Mouse (Mus musculus) olfactory bulb, adult 2 months (tissue): ENCODE data around the gene Ptch1. TPM values are rescaled to one million over a fixed set of nuclear protein-coding genes. Genes with fewer than 3 reads are reported as not detected.

Experiments
- H3K27ac ChIP-seq: fragments of 200-500 bp; 2 replicates; pipeline ENCODE4 v1.5.1; 2012; ENCODE audit warnings: low read depth, low read length; ENCODE audit not compliant: insufficient read depth
- H3K4me1 ChIP-seq: fragments of 200-500 bp; 2 replicates; pipeline ENCODE4 v1.6.1; 2012; ENCODE audit warnings: low read length; ENCODE audit not compliant: control insufficient read depth, insufficient read depth
- H3K4me3 ChIP-seq: fragments of 200-500 bp; 2 replicates; pipeline ENCODE4 v1.5.1; 2012; ENCODE audit warnings: mild to moderate bottlenecking, low read depth, low read length, moderate library complexity; ENCODE audit not compliant: insufficient read depth
- CTCF ChIP-seq: fragments of 200-500 bp; IDR thresholded peaks from 2 replicates; pipeline ENCODE4 v1.5.1; 2012; ENCODE audit warnings: low read depth, mild to moderate bottlenecking, low read length, moderate library complexity; ENCODE audit not compliant: insufficient read depth
- POLR2A ChIP-seq: fragments of 200-500 bp; IDR thresholded peaks from 2 replicates; pipeline ENCODE4 v1.6.1; 2012; ENCODE audit warnings: mild to moderate bottlenecking, low read depth, low read length, moderate library complexity; ENCODE audit not compliant: insufficient read depth
- WGBS: fragments of 180-500 bp; shearing (Covaris S2); methylation state at CpG from one replicate; pipeline ENCODE4 v1.1.7; 2018; 5-methylcytosine and 5-hydroxymethylcytosine counted together
- polyA plus RNA-seq: library from polyadenylated mRNA; stranded (reverse); fragments of >200 nt; gene quantifications from 2 replicates; pipeline ENCODE4 v1.2.4, GENCODE M21; 2012; ENCODE audit warnings: low replicate concordance; ENCODE audit not compliant: missing spikeins, insufficient read depth, insufficient read length

Gene Ptch1
- polyA plus RNA-seq, 1 experiment = not detected

- WGBS = under 1% methylated on average over 65 of the region's 67 CpGs
- Histone ChIP-seq H3K4me1 (peaks cover 10% of the 10 kb centered on the region), H3K4me3 (peak overlapping the region; percentile 89), H3K27ac (peak overlapping the region; percentile 56)
- TF ChIP-seq POLR2A (no peak), CTCF (no peak)
Measured at GRCm38 (mm10) chr13:63572453-63573255, 744 bp downstream of the Ptch1 start.

DNA sequence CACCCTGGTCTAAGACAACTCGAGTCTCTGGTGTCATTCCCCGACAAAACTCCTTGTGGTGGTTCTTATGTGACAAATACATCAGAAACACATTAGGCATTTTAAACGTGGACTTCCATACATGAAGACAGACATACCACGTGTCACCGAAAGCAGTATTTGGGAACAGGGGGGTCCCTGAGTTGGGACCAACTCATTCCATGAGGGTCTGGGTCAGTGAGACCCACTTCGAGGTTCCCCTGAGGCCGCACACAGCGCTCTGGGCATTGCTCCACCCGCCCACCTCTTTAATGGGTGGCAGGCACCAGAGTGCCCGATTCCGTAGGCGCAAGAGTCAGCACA, 1.3 kb downstream of the Ptch1 start:
- Histone ChIP-seq H3K4me3 (peak overlapping the region; percentile 89), H3K4me1 (peaks cover 10% of the 10 kb centered on the region), H3K27ac (0 out of 2 replicates have a peak overlapping the region, but pooled peaks have one; percentile 56)
- no peak for TF ChIP-seq POLR2A
- no peak for TF ChIP-seq CTCF
- WGBS = 3% methylated on average over 12 of the region's 12 CpGs

DNA sequence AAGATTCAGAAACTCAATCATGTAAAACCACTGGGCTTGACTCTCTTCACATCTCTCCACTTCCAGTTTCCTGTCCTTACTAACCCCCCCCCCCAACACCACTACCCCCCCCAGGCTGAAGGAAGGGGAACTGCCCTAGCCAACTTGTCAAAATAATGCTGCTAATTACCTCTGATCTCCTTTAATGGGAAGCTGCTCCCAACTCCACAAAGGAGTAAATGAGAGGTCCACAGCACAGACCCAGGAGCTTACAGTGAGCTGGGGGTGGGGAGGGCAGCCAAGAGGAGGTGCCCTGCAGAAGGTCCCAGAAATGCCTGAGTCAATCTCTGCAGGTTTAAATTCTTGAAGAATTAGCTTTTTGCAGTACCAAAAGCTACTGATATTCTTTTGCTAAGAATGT, 2.9 kb downstream of the Ptch1 start:
- H3K4me1 ChIP-seq = peaks cover 10% of the 10 kb centered on the region

GRCm38 (mm10) chr13:63569396-63569756, 4.0 kb downstream of the Ptch1 start:
- Histone ChIP-seq H3K4me3 (no peak overlapping the region), H3K4me1 (peaks cover 10% of the 10 kb centered on the region), H3K27ac (no peak overlapping the region)

More for the DNA sequence above, 2.9 kb downstream of the Ptch1 start:
- Histone ChIP-seq H3K27ac (no peak overlapping the region), H3K4me3 (no peak overlapping the region)
- no peak for TF ChIP-seq POLR2A
- TF ChIP-seq CTCF = no peak

DNA sequence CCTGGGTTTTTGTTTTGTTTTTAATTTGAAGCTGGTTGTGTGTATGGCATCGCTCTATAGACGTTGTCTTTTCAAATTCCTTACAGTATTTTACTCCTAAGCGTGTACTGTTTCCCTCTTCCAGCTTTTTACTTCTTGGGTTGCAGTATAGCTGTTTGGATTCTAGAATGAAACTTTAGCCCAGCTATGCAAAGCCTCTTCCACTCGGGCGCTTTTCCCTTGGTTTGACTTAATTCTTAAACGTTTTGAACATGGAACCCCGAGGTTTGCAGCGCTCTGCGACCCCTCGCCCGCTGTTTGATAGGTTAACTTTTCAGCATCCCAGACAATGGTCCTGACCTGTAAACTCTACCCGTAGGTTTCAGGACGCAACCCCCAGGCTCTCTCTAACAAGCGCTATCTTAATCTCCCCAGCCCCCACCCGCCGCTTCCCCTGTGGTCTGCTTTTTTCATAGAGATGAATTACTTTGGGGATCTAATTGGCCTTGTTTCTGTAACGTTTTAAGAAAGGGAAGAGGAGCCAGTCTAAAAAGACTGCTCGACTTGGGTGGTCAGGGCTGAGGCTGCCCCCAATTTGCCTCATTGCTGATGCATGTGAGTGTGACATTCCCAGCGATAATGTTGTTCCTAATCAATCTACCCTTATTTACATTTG, 4.5 kb downstream of the Ptch1 start:
- TF ChIP-seq CTCF (no peak), POLR2A (no peak)
- peaks cover 8% of the 10 kb centered on the region for H3K4me1 ChIP-seq
- no peak overlapping the region for H3K4me3 ChIP-seq
- WGBS = 40% methylated on average over 19 of the region's 19 CpGs
- H3K27ac ChIP-seq = no peak overlapping the region

More at GRCm38 (mm10) chr13:63569396-63569756, 4.0 kb downstream of the Ptch1 start:
- 65% methylated on average over 5 of the region's 5 CpGs for WGBS
- TF ChIP-seq POLR2A = no peak
- no peak for TF ChIP-seq CTCF

- no peak for TF ChIP-seq POLR2A
- no peak for TF ChIP-seq CTCF
Measured at GRCm38 (mm10) chr13:63568306-63568705, 5.1 kb downstream of the Ptch1 start.

DNA sequence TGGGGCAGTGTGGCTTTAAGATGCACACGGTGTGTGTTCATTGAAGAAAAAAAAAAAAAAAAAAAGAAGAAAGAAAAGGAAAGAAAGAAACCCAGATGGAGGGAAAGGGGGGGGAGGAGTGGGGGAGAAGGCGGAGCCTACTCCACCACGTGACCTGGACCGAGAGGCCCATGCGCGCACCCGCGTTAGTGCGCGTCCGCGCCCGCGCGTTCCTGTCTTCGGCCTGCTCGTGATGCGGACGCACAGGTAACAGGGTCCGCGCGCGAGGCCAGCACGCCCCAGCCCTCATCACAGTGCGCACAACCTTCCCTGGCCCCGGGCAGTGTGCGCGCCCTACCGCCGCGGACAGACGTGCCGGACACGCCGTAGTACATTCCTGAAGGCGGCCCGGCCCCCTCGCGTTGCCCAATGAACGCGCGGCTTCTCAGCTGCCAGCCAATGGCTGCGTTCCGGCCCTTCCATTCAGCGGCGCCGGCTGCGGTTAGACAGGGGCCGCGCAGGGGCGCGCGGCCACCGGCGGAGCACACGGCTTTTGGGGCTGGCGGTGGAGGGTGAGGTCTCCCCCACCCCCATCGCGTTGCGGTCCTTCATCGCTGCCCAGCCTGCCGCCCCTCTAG, 5.6 kb downstream of the Ptch1 start:
- Histone ChIP-seq H3K27ac (peak overlapping the region; percentile 78), H3K4me1 (peaks cover 4% of the 10 kb centered on the region), H3K4me3 (peak overlapping the region; percentile 72)
- TF ChIP-seq CTCF (no peak), POLR2A (peak; percentile 48; the same call in 1 of the 2 replicates)
- under 1% methylated on average over 62 of the region's 62 CpGs for WGBS

More at GRCm38 (mm10) chr13:63568306-63568705, 5.1 kb downstream of the Ptch1 start:
- Histone ChIP-seq H3K27ac (peak overlapping the region; percentile 34; the same call in 1 of the 2 replicates), H3K4me1 (peaks cover 4% of the 10 kb centered on the region), H3K4me3 (peak overlapping the region; percentile 72)
- 3% methylated on average over 14 of the region's 14 CpGs for WGBS

GRCm38 (mm10) chr13:63566018-63567015, 7.1 kb downstream of the Ptch1 start:
- TF ChIP-seq POLR2A = peak; percentile 54; the same call in 1 of the 2 replicates
- TF ChIP-seq CTCF = no peak
- Histone ChIP-seq H3K27ac (peak overlapping the region; percentile 96), H3K4me1 (no peaks in the 10 kb centered on the region), H3K4me3 (peak overlapping the region; percentile 89)
- WGBS = under 1% methylated on average over 46 of the region's 46 CpGs
